Mouse (Mus musculus): ENCODE measurements around the gene Map7. TPM values are rescaled to one million over a fixed set of nuclear protein-coding genes. Genes with fewer than 3 reads are reported as not detected.

Map7 gene
- total RNA-seq, 1 experiment: 35.2 TPM

DNA sequence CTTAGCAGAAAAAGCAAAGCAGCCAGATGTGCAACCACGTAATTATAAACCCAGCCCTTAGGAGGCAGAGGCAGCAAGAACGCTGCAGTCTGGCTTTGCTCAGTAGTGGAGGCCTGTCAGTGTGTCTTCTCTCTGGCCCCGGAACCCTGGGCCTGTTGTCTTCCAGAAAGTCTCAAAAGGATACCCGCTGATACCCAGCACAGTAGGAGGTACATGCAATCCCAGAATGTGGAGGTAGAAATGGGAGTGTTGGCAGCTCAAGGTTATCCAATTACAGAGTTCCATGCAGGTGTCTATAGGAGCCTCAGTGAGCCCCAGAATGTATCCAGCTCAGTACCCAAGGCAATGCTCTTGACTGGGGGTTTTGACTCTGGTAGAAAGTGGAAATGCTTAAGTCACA, 73.7 kb downstream of the Map7 start:
- Histone ChIP-seq H3K9ac (ENCODE audit: insufficient read depth, low read depth, low read length, poor library complexity, severe bottlenecking) (no peak overlapping the region), H3K36me3 (ENCODE audit: control insufficient read depth, insufficient read depth, low read length, poor library complexity, severe bottlenecking) (no peaks in the 10 kb centered on the region; the same call in 1 of the 2 replicates), H3K9me3 (ENCODE audit: control insufficient read depth, insufficient read depth, low read depth, low read length) (no peaks in the 10 kb centered on the region), H3K27ac (ENCODE audit: insufficient read depth, low read depth, low read length, poor library complexity, severe bottlenecking) (peak overlapping the region; percentile 64; the same call in 1 of the 2 replicates), H3K4me1 (ENCODE audit: control insufficient read depth in 2 of 2, insufficient read depth in 2 of 2, low read length in 2 of 2, poor library complexity in 1 of 2) (peaks cover 5 to 10% of the 10 kb centered on the region in 2 experiments), H3K4me3 (ENCODE audit: insufficient read depth in 1 of 2, low read depth in 1 of 2, low read length in 2 of 2, poor library complexity in 1 of 2, severe bottlenecking in 1 of 2) (no peak overlapping the region)
- in situ Hi-C loops (cut with MboI; ENCODE audit: low sequenced_read_pairs in 2 of 2, unreplicated experiment in 2 of 2): no loop called here
- no peak for TF ChIP-seq MAFK (IDR thresholded peaks at IDR 0.05; ENCODE audit: insufficient read depth, low read depth, low read length)
- TF ChIP-seq CHD2 (IDR thresholded peaks at IDR 0.05; ENCODE audit: low read depth, low read length): no peak
- TF ChIP-seq HCFC1 (IDR thresholded peaks at IDR 0.05; ENCODE audit: borderline replicate concordance, insufficient read depth, low read length): no peak
- no peak for TF ChIP-seq ZC3H11A (IDR thresholded peaks at IDR 0.05; ENCODE audit: borderline replicate concordance, low read depth, low read length)
- no peak for TF ChIP-seq ZNF384 (IDR thresholded peaks at IDR 0.05; ENCODE audit: low read depth, low read length)
- DNase-seq (ENCODE audit: low read depth, low spot score): no peak

- no peak overlapping the region for H3K9ac ChIP-seq (ENCODE audit: insufficient read depth, low read depth, low read length, poor library complexity, severe bottlenecking)
- no peaks in the 10 kb centered on the region; the same call in 1 of the 2 replicates for H3K36me3 ChIP-seq (ENCODE audit: control insufficient read depth, insufficient read depth, low read length, poor library complexity, severe bottlenecking)
- no peak for DNase-seq (ENCODE audit: low read depth, low spot score)
- H3K4me3 ChIP-seq (ENCODE audit: insufficient read depth in 1 of 2, low read depth in 1 of 2, low read length in 2 of 2, poor library complexity in 1 of 2, severe bottlenecking in 1 of 2): no peak overlapping the region
- no peaks in the 10 kb centered on the region for H3K9me3 ChIP-seq (ENCODE audit: control insufficient read depth, insufficient read depth, low read depth, low read length)
- H3K27ac ChIP-seq (ENCODE audit: insufficient read depth, low read depth, low read length, poor library complexity, severe bottlenecking): no peak overlapping the region
- TF ChIP-seq MAFK (IDR thresholded peaks at IDR 0.05; ENCODE audit: insufficient read depth, low read depth, low read length) (no peak), ZNF384 (IDR thresholded peaks at IDR 0.05; ENCODE audit: low read depth, low read length) (no peak), ZC3H11A (IDR thresholded peaks at IDR 0.05; ENCODE audit: borderline replicate concordance, low read depth, low read length) (no peak)
- peaks cover 2 to 3% of the 10 kb centered on the region in 2 experiments; a peak in 2 of 4 replicates for H3K4me1 ChIP-seq (ENCODE audit: control insufficient read depth in 2 of 2, insufficient read depth in 2 of 2, low read length in 2 of 2, poor library complexity in 1 of 2)
- in situ Hi-C loops (cut with MboI; ENCODE audit: low sequenced_read_pairs in 2 of 2, unreplicated experiment in 2 of 2): no loop called here
Measured at GRCm38 (mm10) chr10:20226728-20227127, 78.5 kb downstream of the Map7 start.

GRCm38 (mm10) chr10:20230026-20230425, 81.8 kb downstream of the Map7 start:
- TF ChIP-seq HCFC1 (IDR thresholded peaks at IDR 0.05; ENCODE audit: borderline replicate concordance, insufficient read depth, low read length) (no peak), ZC3H11A (IDR thresholded peaks at IDR 0.05; ENCODE audit: borderline replicate concordance, low read depth, low read length) (no peak), MAFK (IDR thresholded peaks at IDR 0.05; ENCODE audit: insufficient read depth, low read depth, low read length) (no peak), ZNF384 (IDR thresholded peaks at IDR 0.05; ENCODE audit: low read depth, low read length) (no peak), CHD2 (IDR thresholded peaks at IDR 0.05; ENCODE audit: low read depth, low read length) (no peak)
- Histone ChIP-seq H3K27ac (ENCODE audit: insufficient read depth, low read depth, low read length, poor library complexity, severe bottlenecking) (no peak overlapping the region), H3K9ac (ENCODE audit: insufficient read depth, low read depth, low read length, poor library complexity, severe bottlenecking) (no peak overlapping the region), H3K4me1 (ENCODE audit: control insufficient read depth in 2 of 2, insufficient read depth in 2 of 2, low read length in 2 of 2, poor library complexity in 1 of 2) (0 out of 4 replicates have a peak, but pooled peaks cover 0 to 3% of the 10 kb centered on the region in 2 experiments), H3K9me3 (ENCODE audit: control insufficient read depth, insufficient read depth, low read depth, low read length) (no peaks in the 10 kb centered on the region), H3K36me3 (ENCODE audit: control insufficient read depth, insufficient read depth, low read length, poor library complexity, severe bottlenecking) (peaks cover 6% of the 10 kb centered on the region), H3K4me3 (ENCODE audit: insufficient read depth in 1 of 2, low read depth in 1 of 2, low read length in 2 of 2, poor library complexity in 1 of 2, severe bottlenecking in 1 of 2) (no peak overlapping the region)
- DNase-seq (ENCODE audit: low read depth, low spot score): no peak
- in situ Hi-C loops (cut with MboI; ENCODE audit: low sequenced_read_pairs in 2 of 2, unreplicated experiment in 2 of 2): no loop called here

DNA sequence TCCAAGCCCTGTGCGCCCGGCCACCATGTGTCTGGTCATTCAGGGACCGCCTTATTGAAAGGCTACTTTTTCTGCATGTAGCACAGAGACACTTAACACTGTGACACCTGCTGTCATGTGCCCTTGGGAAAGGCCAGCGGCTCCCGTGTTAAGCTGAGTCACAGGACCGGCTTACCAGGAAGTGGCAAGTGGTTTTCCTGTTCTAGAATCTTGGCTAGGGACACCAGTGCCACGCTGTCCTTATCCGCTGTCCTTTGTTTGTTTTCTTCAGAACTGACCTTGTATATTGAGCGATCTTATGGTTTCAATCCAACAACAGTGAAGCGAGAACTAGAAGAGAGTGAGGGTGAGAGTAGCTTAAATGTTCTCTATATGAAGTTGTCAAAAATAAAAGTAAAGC, 85.2 kb downstream of the Map7 start:
- DNase-seq (ENCODE audit: low read depth, low spot score): no peak
- no peaks in the 10 kb centered on the region for H3K4me1 ChIP-seq (ENCODE audit: control insufficient read depth in 2 of 2, insufficient read depth in 2 of 2, low read length in 2 of 2, poor library complexity in 1 of 2)
- H3K9me3 ChIP-seq (ENCODE audit: control insufficient read depth, insufficient read depth, low read depth, low read length): no peaks in the 10 kb centered on the region
- in situ Hi-C loops (cut with MboI; ENCODE audit: low sequenced_read_pairs in 2 of 2, unreplicated experiment in 2 of 2): no loop called here
- TF ChIP-seq HCFC1 (IDR thresholded peaks at IDR 0.05; ENCODE audit: borderline replicate concordance, insufficient read depth, low read length): no peak
- no peak for TF ChIP-seq ZNF384 (IDR thresholded peaks at IDR 0.05; ENCODE audit: low read depth, low read length)
- TF ChIP-seq CHD2 (IDR thresholded peaks at IDR 0.05; ENCODE audit: low read depth, low read length): no peak
- no peak for TF ChIP-seq MAFK (IDR thresholded peaks at IDR 0.05; ENCODE audit: insufficient read depth, low read depth, low read length)
- no peak for TF ChIP-seq ZC3H11A (IDR thresholded peaks at IDR 0.05; ENCODE audit: borderline replicate concordance, low read depth, low read length)
- H3K9ac ChIP-seq (ENCODE audit: insufficient read depth, low read depth, low read length, poor library complexity, severe bottlenecking): no peak overlapping the region
- H3K36me3 ChIP-seq (ENCODE audit: control insufficient read depth, insufficient read depth, low read length, poor library complexity, severe bottlenecking): peaks cover 8% of the 10 kb centered on the region
- H3K4me3 ChIP-seq (ENCODE audit: insufficient read depth in 1 of 2, low read depth in 1 of 2, low read length in 2 of 2, poor library complexity in 1 of 2, severe bottlenecking in 1 of 2): no peak overlapping the region
- H3K27ac ChIP-seq (ENCODE audit: insufficient read depth, low read depth, low read length, poor library complexity, severe bottlenecking): no peak overlapping the region

DNA sequence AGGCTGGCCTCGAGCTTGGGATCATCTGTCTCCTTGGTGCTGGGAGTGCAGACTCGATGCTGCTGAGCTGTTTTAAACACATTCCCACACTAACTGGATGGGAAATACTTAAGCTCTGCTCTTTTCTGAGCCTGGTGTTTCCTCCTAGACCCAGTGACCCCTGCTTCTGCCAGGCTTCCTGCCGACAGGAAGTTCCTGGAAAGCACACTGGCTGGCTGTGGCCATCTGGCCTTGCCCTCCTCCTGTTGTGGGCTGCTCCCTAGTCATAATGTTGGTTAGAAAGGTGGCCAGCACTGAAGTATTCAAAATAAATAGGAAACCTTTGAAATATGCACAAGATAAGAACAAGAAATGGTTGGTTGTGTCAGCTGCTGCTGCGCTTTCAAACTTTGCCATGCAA, 86.2 kb downstream of the Map7 start:
- no peak overlapping the region for H3K9ac ChIP-seq (ENCODE audit: insufficient read depth, low read depth, low read length, poor library complexity, severe bottlenecking)
- in situ Hi-C loops (cut with MboI; ENCODE audit: low sequenced_read_pairs in 2 of 2, unreplicated experiment in 2 of 2): no loop called here
- H3K36me3 ChIP-seq (ENCODE audit: control insufficient read depth, insufficient read depth, low read length, poor library complexity, severe bottlenecking): peaks cover 8% of the 10 kb centered on the region
- TF ChIP-seq ZNF384 (IDR thresholded peaks at IDR 0.05; ENCODE audit: low read depth, low read length) (no peak), ZC3H11A (IDR thresholded peaks at IDR 0.05; ENCODE audit: borderline replicate concordance, low read depth, low read length) (no peak), CHD2 (IDR thresholded peaks at IDR 0.05; ENCODE audit: low read depth, low read length) (no peak), HCFC1 (IDR thresholded peaks at IDR 0.05; ENCODE audit: borderline replicate concordance, insufficient read depth, low read length) (no peak), MAFK (IDR thresholded peaks at IDR 0.05; ENCODE audit: insufficient read depth, low read depth, low read length) (no peak)
- no peak for DNase-seq (ENCODE audit: low read depth, low spot score)
- H3K4me3 ChIP-seq (ENCODE audit: insufficient read depth in 1 of 2, low read depth in 1 of 2, low read length in 2 of 2, poor library complexity in 1 of 2, severe bottlenecking in 1 of 2): no peak overlapping the region
- H3K4me1 ChIP-seq (ENCODE audit: control insufficient read depth in 2 of 2, insufficient read depth in 2 of 2, low read length in 2 of 2, poor library complexity in 1 of 2): no peaks in the 10 kb centered on the region
- no peak overlapping the region for H3K27ac ChIP-seq (ENCODE audit: insufficient read depth, low read depth, low read length, poor library complexity, severe bottlenecking)
- no peaks in the 10 kb centered on the region for H3K9me3 ChIP-seq (ENCODE audit: control insufficient read depth, insufficient read depth, low read depth, low read length)

Measured in ES-E14 (cell line).